In genomic region chr2:109958692-109959406, GRCm38 (mm10) we compare ENCODE assay signal across 9 mouse cellular contexts. TPM values are rescaled to one million over a fixed set of nuclear protein-coding genes. Genes with fewer than 3 reads are reported as not detected.
DNase-seq lines count a peak whose midpoint lies in the region; ATAC-seq and TF ChIP-seq lines count a peak whose summit lies in the region.
"Had no signal": no experiment of that assay in that cellular context is flagged by ENCODE, and none has a peak within 500 bp of the region (broad histone marks: within the 10 kb centered on the region; RNA-seq: fewer than 3 reads in every experiment).

No protein-coding gene starts in this region.

- no peak overlapping the region for H3K4me2 ChIP-seq in hindbrain, postnatal 0 days (ENCODE audit: low read depth, low read length)

- H3K4me1 ChIP-seq in hindbrain, embryonic 10.5 days (replicated peaks): peaks cover 54% of the 10 kb centered on the region
- no peaks in the 10 kb centered on the region; the same call in 1 of the 2 replicates for H3K4me1 ChIP-seq in hindbrain, postnatal 0 days (ENCODE audit: insufficient read depth, low read length)

- H3K27me3 ChIP-seq in hindbrain, embryonic 10.5 days (ENCODE audit: insufficient read depth, poor library complexity, severe bottlenecking): no peaks in the 10 kb centered on the region
- H3K27me3 ChIP-seq in hindbrain, postnatal 0 days (ENCODE audit: insufficient read depth, low read length): no peaks in the 10 kb centered on the region

- H3K36me3 ChIP-seq in hindbrain, embryonic 10.5 days: no peaks in the 10 kb centered on the region
- H3K36me3 ChIP-seq in hindbrain, postnatal 0 days (ENCODE audit: insufficient read depth, low read length): no peaks in the 10 kb centered on the region

- no peak for DNase-seq in hindbrain, embryonic 10.5 days (ENCODE audit: low spot score)
- no peak for DNase-seq in hindbrain, postnatal 0 days (ENCODE audit: low spot score)
- DNase-seq in 3134 (ENCODE audit: extremely low read depth, insufficient read length, low spot score): peak; percentile 48
- peak; percentile 23 for DNase-seq in MEL-GATA-1-ER (ENCODE audit: extremely low read depth, low read depth)
- peak; percentile 18 to 22 for DNase-seq in heart, postnatal 36 days
- no peak for DNase-seq in spleen, adult 12 weeks (ENCODE audit: low spot score)
- DNase-seq in thymus, adult 18-20 months: no peak
- DNase-seq in thymus, postnatal 25 days: no peak
- DNase-seq: cerebellum, adult 9-11 months had no signal

- H3K9ac ChIP-seq in hindbrain, postnatal 0 days (replicated peaks; ENCODE audit: low read length): no peak overlapping the region

- intact Hi-C loops in heart, postnatal 36 days (cut with DNase I): no loop called here

- H3K9me3 ChIP-seq in hindbrain, embryonic 10.5 days: no peaks in the 10 kb centered on the region
- H3K9me3 ChIP-seq in hindbrain, postnatal 0 days (ENCODE audit: low read length): no peaks in the 10 kb centered on the region

- no peak overlapping the region for H3K4me3 ChIP-seq in hindbrain, embryonic 10.5 days
- no peak overlapping the region for H3K4me3 ChIP-seq in hindbrain, postnatal 0 days (ENCODE audit: low read length)

- ATAC-seq in hindbrain, postnatal 0 days: no peak

- no peak for TF ChIP-seq CTCF in hindbrain, postnatal 0 days (IDR thresholded peaks at IDR 0.05; ENCODE audit: low read depth)

- WGBS in hindbrain, embryonic 10.5 days: 90% methylated on average over 4 of the region's 4 CpGs
- 83% methylated on average over 4 of the region's 4 CpGs for WGBS in hindbrain, postnatal 0 days

- peak overlapping the region; percentile 70 for H3K27ac ChIP-seq in hindbrain, embryonic 10.5 days
- H3K27ac ChIP-seq in hindbrain, postnatal 0 days: no peak overlapping the region

RNA-seq across cellular contexts. Expression of gene Lgr4, which starts 41.4 kb away (rescaled TPM):
- 13.0 TPM in 2 replicates for polyA plus RNA-seq in hindbrain, embryonic 10.5 days (2016; fragmentation: Nextera tagmentation; extraction: Ambion mirVana)
- 27.9 and 28.2 TPM in 2 replicates for total RNA-seq in hindbrain, postnatal 0 days (2014; rRNA removed)
- polyA plus RNA-seq in hindbrain, postnatal 0 days (2015; fragmentation: Nextera tagmentation; extraction: Ambion mirVana): 9.0 and 9.8 TPM in 2 replicates
- total RNA-seq in heart, postnatal 36 days (2021): 10 to 100 TPM; 26.3 TPM

RNA-seq across cellular contexts. Expression of gene Ccdc34, which starts 58.8 kb away (rescaled TPM):
- 41.2 and 53.1 TPM in 2 replicates for polyA plus RNA-seq in hindbrain, embryonic 10.5 days (2016; fragmentation: Nextera tagmentation; extraction: Ambion mirVana)
- 15.8 and 18.6 TPM in 2 replicates for total RNA-seq in hindbrain, postnatal 0 days (2014; rRNA removed)
- 30.2 and 32.3 TPM in 2 replicates for polyA plus RNA-seq in hindbrain, postnatal 0 days (2015; fragmentation: Nextera tagmentation; extraction: Ambion mirVana)
- 1 to 10 TPM; 5.1 to 5.3 TPM for total RNA-seq in heart, postnatal 36 days (2021)

Comparison
In these comparisons a context has a peak if more than half of its experiments do, and no peak if none do; other contexts are left out.
1. DNase-seq: peak in 3134 (single experiment), MEL-GATA-1-ER (single experiment) and heart, postnatal 36 days (2 of 2); none in hindbrain, embryonic 10.5 days (single experiment), hindbrain, postnatal 0 days (single experiment), spleen, adult 12 weeks (single experiment), thymus, adult 18-20 months (0 of 2) and thymus, postnatal 25 days (single experiment).